Mouse (Mus musculus) heart, embryonic 12.5 days (tissue): ENCODE measurements around the gene Rimbp3. TPM values are rescaled to one million over a fixed set of nuclear protein-coding genes. Genes with fewer than 3 reads are reported as not detected.

Experiments used
- ATAC-seq: fragments of 200-750 bp; cut with Nextera tagmentation; 2 replicates; pipeline ENCODE4 v1.8.0; 2017; ENCODE audit warnings: moderate TSS enrichment, moderate library complexity; ENCODE audit not compliant: insufficient number of reproducible peaks, low FRiP score
- H3K27ac ChIP-seq: fragments of 300-500 bp; sonication (generic); 2 replicates; pipeline ENCODE4 v1.5.1; 2016; ENCODE audit warnings: mild to moderate bottlenecking, moderate library complexity; ENCODE audit not compliant: poor library complexity, severe bottlenecking
- H3K27me3 ChIP-seq: fragments of 300-500 bp; sonication (generic); replicated peaks from 2 replicates; pipeline ENCODE4 v1.6.1; 2016; ENCODE audit warnings: mild to moderate bottlenecking, moderate library complexity
- H3K36me3 ChIP-seq: fragments of 300-500 bp; sonication (generic); 2 replicates; pipeline ENCODE4 v1.6.1; 2016; ENCODE audit warnings: mild to moderate bottlenecking, moderate library complexity
- H3K4me1 ChIP-seq: fragments of 300-500 bp; sonication (generic); replicated peaks from 2 replicates; pipeline ENCODE4 v1.6.1; 2016; ENCODE audit warnings: mild to moderate bottlenecking
- H3K4me2 ChIP-seq: fragments of 300-500 bp; sonication (generic); 2 replicates; pipeline ENCODE4 v1.6.1; 2016; ENCODE audit warnings: mild to moderate bottlenecking, moderate library complexity
- H3K4me3 ChIP-seq: fragments of 300-500 bp; sonication (generic); 2 replicates; pipeline ENCODE4 v1.5.1; 2016; ENCODE audit warnings: mild to moderate bottlenecking
- H3K9ac ChIP-seq: fragments of 300-500 bp; sonication (generic); 2 replicates; pipeline ENCODE4 v1.6.1; 2016; ENCODE audit warnings: mild to moderate bottlenecking, moderate library complexity
- H3K9me3 ChIP-seq: fragments of 300-500 bp; sonication (generic); replicated peaks from 2 replicates; pipeline ENCODE4 v1.6.1; 2016; ENCODE audit warnings: mild to moderate bottlenecking, moderate library complexity
- WGBS: fragments of 180-500 bp; shearing (Covaris S2); methylation state at CpG from one replicate; pipeline ENCODE4 v1.1.7; 2016; 5-methylcytosine and 5-hydroxymethylcytosine counted together
- polyA plus RNA-seq: library from polyadenylated mRNA; unstranded; fragments of >200 nt; fragmentation: Nextera tagmentation; extraction: Ambion mirVana; gene quantifications from 2 replicates; pipeline ENCODE4 v1.2.1, GENCODE M21; 2016

Gene Rimbp3
- polyA plus RNA-seq, 1 experiment from 2014 or later: 0.26 TPM

- no peak overlapping the region for H3K27ac ChIP-seq
- peaks cover 15% of the 10 kb centered on the region; the same call in 1 of the 2 replicates for H3K4me1 ChIP-seq
- WGBS: 91% methylated on average over 4 of the region's 4 CpGs
- H3K4me2 ChIP-seq: no peak overlapping the region
- no peak overlapping the region for H3K9ac ChIP-seq
- no peak for ATAC-seq
- peaks cover 19% of the 10 kb centered on the region for H3K36me3 ChIP-seq
- no peak overlapping the region for H3K4me3 ChIP-seq
- H3K9me3 ChIP-seq: no peaks in the 10 kb centered on the region
- no peaks in the 10 kb centered on the region for H3K27me3 ChIP-seq
Measured at GRCm38 (mm10) chr16:17193823-17194222, 14.6 kb upstream of the Rimbp3 start.

- 2% methylated on average over 24 of the region's 24 CpGs for WGBS
Measured at GRCm38 (mm10) chr16:17200121-17200952, 8.1 kb upstream of the Rimbp3 start.

GRCm38 (mm10) chr16:17200953-17201707 lies 7.3 kb upstream of the Rimbp3 start:
- Histone ChIP-seq H3K27me3 (peaks cover 2% of the 10 kb centered on the region), H3K36me3 (no peaks in the 10 kb centered on the region), H3K27ac (peak overlapping the region; percentile 87), H3K4me3 (peak overlapping the region; percentile 86), H3K4me2 (peak overlapping the region; percentile 76), H3K4me1 (peaks cover 13% of the 10 kb centered on the region), H3K9ac (peak overlapping the region; percentile 98), H3K9me3 (no peaks in the 10 kb centered on the region)
- WGBS: under 1% methylated on average over 67 of the region's 72 CpGs
- ATAC-seq: peak; percentile 92

More at GRCm38 (mm10) chr16:17200121-17200952, 8.1 kb upstream of the Rimbp3 start:
- Histone ChIP-seq H3K9ac (peak overlapping the region; percentile 98), H3K9me3 (no peaks in the 10 kb centered on the region), H3K4me2 (peak overlapping the region; percentile 76), H3K4me1 (peaks cover 14% of the 10 kb centered on the region), H3K4me3 (peak overlapping the region; percentile 86), H3K27me3 (no peaks in the 10 kb centered on the region), H3K27ac (peak overlapping the region; percentile 87), H3K36me3 (no peaks in the 10 kb centered on the region)
- ATAC-seq: peak; percentile 9; the same call in 1 of the 2 replicates

GRCm38 (mm10) chr16:17201977-17202376 lies 6.4 kb upstream of the Rimbp3 start:
- WGBS: 54% methylated on average over 2 of the region's 2 CpGs
- Histone ChIP-seq H3K27ac (no peak overlapping the region), H3K4me3 (0 out of 2 replicates have a peak overlapping the region, but pooled peaks have one; percentile 86), H3K4me2 (no peak overlapping the region), H3K27me3 (peaks cover 10% of the 10 kb centered on the region), H3K9ac (no peak overlapping the region), H3K9me3 (no peaks in the 10 kb centered on the region), H3K4me1 (peaks cover 13% of the 10 kb centered on the region), H3K36me3 (no peaks in the 10 kb centered on the region)
- ATAC-seq: no peak

- WGBS: 85% methylated on average over 1 of the region's 1 CpGs
Measured at GRCm38 (mm10) chr16:17202549-17202948, 5.9 kb upstream of the Rimbp3 start, which contains the start of gene Ube2l3. Gene Ube2l3 (minus strand): TSS chr16:17202649.

DNA sequence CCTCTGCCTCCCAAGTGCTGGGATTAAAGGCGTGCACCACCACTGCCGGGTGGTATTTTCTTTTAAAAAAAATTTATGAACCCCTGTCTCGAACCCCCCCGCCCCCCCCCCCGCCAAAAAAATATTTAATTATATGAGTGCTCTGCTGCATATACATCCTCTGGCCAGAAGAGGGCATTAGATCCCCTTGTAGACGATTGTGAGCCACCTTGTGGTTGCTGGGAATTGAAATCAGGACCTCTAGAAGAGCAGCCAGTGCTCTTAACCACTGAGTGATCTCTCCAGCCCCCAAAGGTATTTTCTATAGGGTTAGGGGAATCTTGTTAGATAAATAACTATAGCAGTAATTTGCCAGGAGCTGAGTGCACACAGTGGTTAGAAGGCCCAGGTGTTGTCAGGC lies 3.4 kb upstream of the Rimbp3 start:
- 4% methylated on average over 6 of the region's 6 CpGs for WGBS
- Histone ChIP-seq H3K4me3 (no peak overlapping the region), H3K9ac (no peak overlapping the region), H3K27me3 (peaks cover 10% of the 10 kb centered on the region), H3K4me2 (no peak overlapping the region), H3K27ac (no peak overlapping the region), H3K9me3 (no peaks in the 10 kb centered on the region), H3K4me1 (peaks cover 10% of the 10 kb centered on the region), H3K36me3 (no peaks in the 10 kb centered on the region)
- no peak for ATAC-seq

More at GRCm38 (mm10) chr16:17202549-17202948, 5.9 kb upstream of the Rimbp3 start, which contains the start of gene Ube2l3:
- Histone ChIP-seq H3K4me2 (peak within 1 kb of the TSS; percentile 76), H3K27me3 (peaks cover 10% of the 10 kb centered on the region), H3K4me1 (peaks cover 13% of the 10 kb centered on the region), H3K27ac (no peak within 1 kb of the TSS), H3K4me3 (peak within 1 kb of the TSS; percentile 86), H3K36me3 (no peaks in the 10 kb centered on the region), H3K9me3 (no peaks in the 10 kb centered on the region), H3K9ac (peak within 1 kb of the TSS; percentile 98; the same call in 1 of the 2 replicates)
- no peak for ATAC-seq

GRCm38 (mm10) chr16:17209404-17209960 lies 1.1 kb downstream of the Rimbp3 start:
- peak overlapping the region; percentile 99 for H3K4me2 ChIP-seq
- no peaks in the 10 kb centered on the region for H3K9me3 ChIP-seq
- WGBS: 2% methylated on average over 37 of the region's 37 CpGs
- no peak overlapping the region for H3K27ac ChIP-seq
- H3K4me1 ChIP-seq: peaks cover 12% of the 10 kb centered on the region
- peaks cover 35% of the 10 kb centered on the region for H3K27me3 ChIP-seq
- peak overlapping the region; percentile 60 for H3K4me3 ChIP-seq
- peak; percentile 7; the same call in 1 of the 2 replicates for ATAC-seq
- H3K9ac ChIP-seq: peak overlapping the region; percentile 69
- no peaks in the 10 kb centered on the region for H3K36me3 ChIP-seq

GRCm38 (mm10) chr16:17209981-17210838 lies 1.8 kb downstream of the Rimbp3 start:
- Histone ChIP-seq H3K9ac (peak overlapping the region; percentile 69), H3K9me3 (no peaks in the 10 kb centered on the region), H3K4me3 (peak overlapping the region; percentile 60), H3K27me3 (peaks cover 35% of the 10 kb centered on the region), H3K4me2 (peak overlapping the region; percentile 99), H3K27ac (no peak overlapping the region), H3K36me3 (no peaks in the 10 kb centered on the region), H3K4me1 (peaks cover 12% of the 10 kb centered on the region)
- 9% methylated on average over 48 of the region's 48 CpGs for WGBS
- peak; percentile 80 for ATAC-seq

DNA sequence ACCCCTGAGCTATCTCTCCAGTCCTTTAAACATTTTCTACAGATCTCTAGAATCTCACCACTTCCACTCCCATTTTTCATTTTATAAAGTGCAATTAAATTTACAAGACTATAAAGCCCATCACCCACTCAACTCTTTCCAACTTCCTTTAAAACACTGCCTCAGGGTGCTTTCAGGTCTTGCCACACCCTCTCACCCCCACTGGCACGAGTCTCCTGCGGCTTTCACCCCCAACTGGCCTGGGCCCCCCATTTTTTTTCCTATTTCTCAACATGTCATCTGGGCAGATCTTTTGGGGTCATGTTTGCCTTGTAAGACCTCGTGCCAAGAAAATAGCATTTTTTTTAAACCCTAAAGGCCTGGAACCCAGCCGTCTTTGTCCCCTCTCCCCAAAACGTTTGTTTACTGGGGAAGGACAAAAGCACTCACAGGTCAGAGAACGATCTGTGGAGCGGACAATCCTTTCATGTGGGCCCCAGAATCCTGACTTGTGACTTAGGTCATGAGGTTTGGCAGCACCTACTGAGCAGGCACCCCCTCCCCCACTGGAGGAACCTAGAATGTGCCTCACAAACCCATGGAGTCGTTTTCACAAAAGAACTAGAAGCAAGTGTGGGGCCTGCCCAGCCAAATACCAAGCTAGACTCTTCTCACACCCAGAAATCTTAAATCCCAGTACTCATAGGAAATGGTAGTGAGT lies 8.7 kb downstream of the Rimbp3 start:
- Histone ChIP-seq H3K36me3 (no peaks in the 10 kb centered on the region), H3K4me3 (no peak overlapping the region), H3K9ac (no peak overlapping the region), H3K27ac (no peak overlapping the region), H3K4me1 (peaks cover 12% of the 10 kb centered on the region), H3K9me3 (no peaks in the 10 kb centered on the region), H3K4me2 (no peak overlapping the region), H3K27me3 (peaks cover 7% of the 10 kb centered on the region)
- 63% methylated on average over 8 of the region's 8 CpGs for WGBS
- ATAC-seq: no peak
